Mouse (Mus musculus) CH12.LX (cell line): ENCODE data around the gene Mttp. TPM values are rescaled to one million over a fixed set of nuclear protein-coding genes. Genes with fewer than 3 reads are reported as not detected.

Experiments
- DNase-seq: peaks from one replicate; pipeline ENCODE4 v3.0.0-alpha.2; 2013; ENCODE audit errors: extremely low read depth
- H3K27ac ChIP-seq: 2 replicates; pipeline ENCODE4 v1.5.1; 2012; ENCODE audit warnings: low read depth, mild to moderate bottlenecking, control low read depth, moderate library complexity; ENCODE audit not compliant: insufficient read depth
- H3K27me3 ChIP-seq: replicated peaks from 2 replicates; pipeline ENCODE3; 2012; ENCODE audit warnings: inconsistent platforms
- H3K36me3 ChIP-seq, 2 experiments: replicated peaks in 1 of 2; 2 replicates each; pipeline versions ENCODE3 to v1.6.1; 2012; ENCODE audit warnings: inconsistent platforms in 1 of 2, low read length in 1 of 2, mild to moderate bottlenecking in 1 of 2, mixed read lengths in 1 of 2, moderate library complexity in 1 of 2; ENCODE audit not compliant: control insufficient read depth in 1 of 2, insufficient read depth in 1 of 2
- H3K4me1 ChIP-seq, 2 experiments: 2 replicates each; pipeline ENCODE4 v1.6.1; 2012; ENCODE audit warnings: inconsistent platforms in 1 of 2, moderate library complexity in 1 of 2; ENCODE audit not compliant: insufficient read depth in 2 of 2, control insufficient read depth in 1 of 2
- H3K4me2 ChIP-seq: 2 replicates; pipeline ENCODE4 v1.6.1; 2012; ENCODE audit warnings: low read depth, mild to moderate bottlenecking, control low read depth; ENCODE audit not compliant: poor library complexity, insufficient read depth, severe bottlenecking
- H3K4me3 ChIP-seq, 3 experiments: fragments of 150-350 bp in 1 of 3; sonication (generic) in 1 of 3; replicated peaks in 1 of 3; 2 replicates each; pipeline versions ENCODE3 to v1.5.1; 2011 to 2012; ENCODE audit warnings: low read depth in 2 of 3, low read length in 2 of 3, mild to moderate bottlenecking in 2 of 3, moderate library complexity in 2 of 3, control low read depth in 1 of 3, improper control_type of control experiment in 1 of 3, inconsistent platforms in 1 of 3, mixed read lengths in 1 of 3; ENCODE audit not compliant: poor library complexity in 1 of 3
- H3K79me2 ChIP-seq: replicated peaks from 2 replicates; pipeline ENCODE4 v1.6.1; 2012; ENCODE audit warnings: mild to moderate bottlenecking, moderate library complexity; ENCODE audit not compliant: control insufficient read depth, poor library complexity, insufficient read depth, severe bottlenecking; ENCODE audit errors: extremely low read depth
- H3K9ac ChIP-seq: 2 replicates; pipeline ENCODE4 v1.6.1; 2012; ENCODE audit warnings: low read depth, mild to moderate bottlenecking, control low read depth, moderate library complexity; ENCODE audit not compliant: insufficient read depth
- H3K9me3 ChIP-seq: replicated peaks from 2 replicates; pipeline ENCODE3; 2012; ENCODE audit warnings: low read length, inconsistent platforms, mixed read lengths
- BHLHE40 ChIP-seq: IDR thresholded peaks from 2 replicates; pipeline ENCODE4 v1.6.1; 2011; ENCODE audit warnings: mild to moderate bottlenecking, low read depth, low read length, improper control_type of control experiment
- CHD1 ChIP-seq: IDR thresholded peaks from 2 replicates; pipeline ENCODE4 v1.6.1; 2012; ENCODE audit warnings: low read depth, low read length, improper control_type of control experiment, inconsistent platforms
- CHD2 ChIP-seq: IDR thresholded peaks from 2 replicates; pipeline ENCODE4 v1.6.1; 2011; ENCODE audit warnings: low read length, improper control_type of control experiment
- CTCF ChIP-seq, 2 experiments: IDR thresholded peaks in 1 of 2; conservative IDR thresholded peaks in 1 of 2; 2 replicates each; pipeline ENCODE4 v1.5.1; 2011 to 2012; ENCODE audit warnings: low read depth in 2 of 2, low read length in 2 of 2, improper control_type of control experiment in 1 of 2, inconsistent platforms in 1 of 2, mild to moderate bottlenecking in 1 of 2, moderate library complexity in 1 of 2
- E2F4 ChIP-seq: IDR thresholded peaks from 2 replicates; pipeline ENCODE4 v1.6.1; 2011; ENCODE audit warnings: low read depth, low read length, improper control_type of control experiment; ENCODE audit not compliant: insufficient replicate concordance
- ELF1 ChIP-seq: IDR thresholded peaks from 2 replicates; pipeline ENCODE4 v1.6.1; 2014; ENCODE audit warnings: low read depth, mild to moderate bottlenecking, inconsistent platforms, low read length, improper control_type of control experiment
- EP300 ChIP-seq: IDR thresholded peaks from 2 replicates; pipeline ENCODE4 v1.6.1; 2011; ENCODE audit warnings: low read length, improper control_type of control experiment
- GABPA ChIP-seq: IDR thresholded peaks from 2 replicates; pipeline ENCODE4 v1.6.1; 2012; ENCODE audit warnings: low read depth, low read length, improper control_type of control experiment, inconsistent platforms; ENCODE audit not compliant: insufficient replicate concordance
- IRF4 ChIP-seq: IDR thresholded peaks from 2 replicates; pipeline ENCODE4 v1.6.1; 2014; ENCODE audit warnings: low read depth, mild to moderate bottlenecking, inconsistent platforms, low read length, improper control_type of control experiment
- JUN ChIP-seq: IDR thresholded peaks from 2 replicates; pipeline ENCODE4 v1.6.1; 2011; ENCODE audit warnings: low read depth, mild to moderate bottlenecking, low read length, improper control_type of control experiment, moderate library complexity; ENCODE audit not compliant: insufficient read depth
- JUND ChIP-seq: conservative IDR thresholded peaks from 2 replicates; pipeline ENCODE4 v1.6.1; 2011; ENCODE audit warnings: low read depth, low read length, improper control_type of control experiment
- KAT2A ChIP-seq: IDR thresholded peaks from 2 replicates; pipeline ENCODE4 v1.6.1; 2012; ENCODE audit warnings: low read length, improper control_type of control experiment, inconsistent platforms; ENCODE audit not compliant: insufficient replicate concordance
- MAFK ChIP-seq: IDR thresholded peaks from 2 replicates; pipeline ENCODE4 v1.6.1; 2011; ENCODE audit warnings: low read length, improper control_type of control experiment; ENCODE audit not compliant: insufficient replicate concordance
- MAX ChIP-seq: IDR thresholded peaks from 2 replicates; pipeline ENCODE4 v1.6.1; 2011; ENCODE audit warnings: low read length, improper control_type of control experiment
- MAZ ChIP-seq: IDR thresholded peaks from 2 replicates; pipeline ENCODE4 v1.6.1; 2012; ENCODE audit warnings: low read depth, mild to moderate bottlenecking, inconsistent platforms, low read length, improper control_type of control experiment, moderate library complexity
- MEF2A ChIP-seq: IDR thresholded peaks from 2 replicates; pipeline ENCODE4 v1.6.1; 2014; ENCODE audit warnings: low read depth, mild to moderate bottlenecking, inconsistent platforms, low read length, improper control_type of control experiment, borderline replicate concordance
- MXI1 ChIP-seq: IDR thresholded peaks from 2 replicates; pipeline ENCODE4 v1.6.1; 2011; ENCODE audit warnings: mild to moderate bottlenecking, low read depth, low read length, improper control_type of control experiment
- MYC ChIP-seq: IDR thresholded peaks from 2 replicates; pipeline ENCODE4 v1.6.1; 2011; ENCODE audit warnings: low read depth, mild to moderate bottlenecking, improper control_type of control experiment, low read length
- PAX5 ChIP-seq: IDR thresholded peaks from 2 replicates; pipeline ENCODE4 v1.6.1; 2012; ENCODE audit warnings: low read length, inconsistent platforms, mixed read lengths
- RAD21 ChIP-seq: IDR thresholded peaks from 2 replicates; pipeline ENCODE4 v1.6.1; 2011; ENCODE audit warnings: low read depth, mild to moderate bottlenecking, low read length, improper control_type of control experiment, moderate library complexity
- RCOR1 ChIP-seq: conservative IDR thresholded peaks from 2 replicates; pipeline ENCODE4 v1.6.1; 2012; ENCODE audit warnings: low read depth, mild to moderate bottlenecking, inconsistent platforms, low read length, improper control_type of control experiment
- SMC3 ChIP-seq: IDR thresholded peaks from 2 replicates; pipeline ENCODE4 v1.6.1; 2011; ENCODE audit warnings: low read depth, low read length, improper control_type of control experiment
- TBP ChIP-seq: conservative IDR thresholded peaks from 2 replicates; pipeline ENCODE4 v1.6.1; 2011; ENCODE audit warnings: low read depth, low read length, improper control_type of control experiment
- UBTF ChIP-seq: IDR thresholded peaks from 2 replicates; pipeline ENCODE4 v1.6.1; 2012; ENCODE audit warnings: low read depth, mild to moderate bottlenecking, inconsistent platforms, low read length, improper control_type of control experiment, moderate library complexity
- ZNF384 ChIP-seq: IDR thresholded peaks from 2 replicates; pipeline ENCODE4 v1.6.1; 2012; ENCODE audit warnings: low read depth, low read length, improper control_type of control experiment, inconsistent platforms
- dilution Hi-C: fragments of 300-500 bp; cut with MboI; formaldehyde crosslinking; loops from 2 replicates; pipeline ENCODE4 v1.14.3; 2020; ENCODE audit warnings: low sequenced_read_pairs; ENCODE audit not compliant: extremely low pct_unique_long_range_greater_than_20kb, extremely low pct_ligation_motif_present
- in situ Hi-C: fragments of 300-500 bp; cut with MboI; formaldehyde crosslinking; loops from 3 replicates; pipeline ENCODE4 v1.14.3; 2019; ENCODE audit warnings: low sequenced_read_pairs, low pct_ligation_motif_present, low pct_unique_long_range_greater_than_20kb, mixed read lengths
- polyA plus RNA-seq: library from polyadenylated mRNA; unstranded; fragments of >175 nt; gene quantifications from 2 replicates; pipeline ENCODE4 v1.2.1, GENCODE M21; 2012; ENCODE audit warnings: low read depth; ENCODE audit not compliant: insufficient read length
- total RNA-seq, 2 experiments: library from RNA; depleted of rRNA; stranded (reverse); fragments of 300-350 nt in 1 of 2; fragments of >200 nt in 1 of 2; gene quantifications; 2 replicates each; pipeline ENCODE4 v1.2.3; 2012 to 2014

Mttp gene
- total and polyA plus RNA-seq, 3 experiments: 4.5 to 6.3 (median 5.9) TPM

GRCm38 (mm10) chr3:138105056-138105455 is 39.7 kb downstream of the Mttp start:
- Histone ChIP-seq H3K79me2 (no peaks in the 10 kb centered on the region), H3K9ac (no peak overlapping the region), H3K4me1 (no peaks in the 10 kb centered on the region), H3K4me3 (no peak overlapping the region), H3K27ac (no peak overlapping the region), H3K4me2 (no peak overlapping the region), H3K27me3 (no peaks in the 10 kb centered on the region), H3K36me3 (peaks cover 0 to 9% of the 10 kb centered on the region in 2 experiments)
- dilution Hi-C loops: no loop called here
- in situ Hi-C loops: no loop called here
- no peak for DNase-seq
- TF ChIP-seq MXI1 (no peak), RAD21 (no peak), RCOR1 (no peak), BHLHE40 (no peak), KAT2A (no peak), EP300 (no peak), CTCF (conservative IDR thresholded peaks at IDR 0.05 in 1 of 2, IDR thresholded peaks at IDR 0.05 in 1 of 2; ENCODE audit: low read depth in 2 of 2, low read length in 2 of 2) (no peak)
- TF ChIP-seq, all 38 proteins: peak for 0
- no peaks in the 10 kb centered on the region for H3K9me3 ChIP-seq

- Histone ChIP-seq H3K27ac (no peak overlapping the region), H3K4me1 (no peaks in the 10 kb centered on the region; a peak in 1 of 4 replicates)
- in situ Hi-C loops: no loop called here
- no peak for DNase-seq
- no peak for TF ChIP-seq RCOR1
- no peak for TF ChIP-seq TBP
- no peak for TF ChIP-seq MEF2A
- no peak for TF ChIP-seq MYC
- TF ChIP-seq MAX: no peak
- TF ChIP-seq SMC3: no peak
- no peak for TF ChIP-seq JUND
- TF ChIP-seq JUN: no peak
- TF ChIP-seq BHLHE40: no peak
- TF ChIP-seq, all 38 proteins: peak for 0
- Histone ChIP-seq H3K9me3 (no peaks in the 10 kb centered on the region), H3K4me2 (no peak overlapping the region), H3K27me3 (no peaks in the 10 kb centered on the region), H3K9ac (no peak overlapping the region), H3K79me2 (no peaks in the 10 kb centered on the region), H3K36me3 (peaks cover 0 to 9% of the 10 kb centered on the region in 2 experiments), H3K4me3 (no peak overlapping the region)
- dilution Hi-C loops: no loop called here
These were observed 41.1 kb downstream of the Mttp start for GRCm38 (mm10) chr3:138103690-138104089.

GRCm38 (mm10) chr3:138101936-138102335 is 42.8 kb downstream of the Mttp start:
- Histone ChIP-seq H3K27ac (no peak overlapping the region), H3K4me1 (no peaks in the 10 kb centered on the region; a peak in 1 of 4 replicates), H3K4me2 (no peak overlapping the region), H3K4me3 (no peak overlapping the region), H3K36me3 (peaks cover 0 to 8% of the 10 kb centered on the region in 2 experiments), H3K27me3 (no peaks in the 10 kb centered on the region), H3K9me3 (no peaks in the 10 kb centered on the region), H3K79me2 (no peaks in the 10 kb centered on the region), H3K9ac (no peak overlapping the region)
- no peak for TF ChIP-seq MXI1
- TF ChIP-seq MAFK: no peak
- no peak for TF ChIP-seq IRF4
- no peak for TF ChIP-seq EP300
- TF ChIP-seq CHD2: no peak
- no peak for TF ChIP-seq GABPA
- TF ChIP-seq UBTF: no peak
- TF ChIP-seq ELF1: no peak
- no peak for TF ChIP-seq CHD1
- no peak for TF ChIP-seq RCOR1
- no peak for TF ChIP-seq SMC3
- no peak for TF ChIP-seq CTCF (conservative IDR thresholded peaks at IDR 0.05 in 1 of 2, IDR thresholded peaks at IDR 0.05 in 1 of 2; ENCODE audit: low read depth in 2 of 2, low read length in 2 of 2)
- no peak for TF ChIP-seq PAX5
- TF ChIP-seq MAX: no peak
- no peak for TF ChIP-seq E2F4
- no peak for TF ChIP-seq MAZ
- no peak for TF ChIP-seq ZNF384
- no peak for TF ChIP-seq MYC
- TF ChIP-seq TBP: no peak
- TF ChIP-seq RAD21: no peak
- no peak for DNase-seq
- dilution Hi-C loops (no loop called here), in situ Hi-C loops (no loop called here)
